Mouse (Mus musculus) embryonic facial prominence, embryonic 15.5 days (tissue): ENCODE measurements around the gene Ift88. TPM values are rescaled to one million over a fixed set of nuclear protein-coding genes. Genes with fewer than 3 reads are reported as not detected.

Experiments used
- ATAC-seq: fragments of 200-750 bp; cut with Nextera tagmentation; 2 replicates; pipeline ENCODE4 v1.8.0; 2017; ENCODE audit warnings: low read depth, moderate TSS enrichment; ENCODE audit not compliant: insufficient number of reproducible peaks, low FRiP score, low TSS enrichment
- H3K27ac ChIP-seq: fragments of 300-500 bp; sonication (generic); replicated peaks from 2 replicates; pipeline ENCODE4 v1.5.1; 2015; ENCODE audit warnings: mild to moderate bottlenecking, inconsistent platforms
- H3K27me3 ChIP-seq: fragments of 300-500 bp; sonication (generic); 2 replicates; pipeline ENCODE4 v1.6.1; 2015; ENCODE audit warnings: inconsistent platforms
- H3K36me3 ChIP-seq: fragments of 300-500 bp; sonication (generic); 2 replicates; pipeline ENCODE4 v1.6.1; 2015; ENCODE audit warnings: mild to moderate bottlenecking, inconsistent platforms
- H3K4me1 ChIP-seq: fragments of 300-500 bp; sonication (generic); 2 replicates; pipeline ENCODE4 v1.6.1; 2015; ENCODE audit warnings: inconsistent platforms
- H3K4me2 ChIP-seq: fragments of 300-500 bp; sonication (generic); replicated peaks from 2 replicates; pipeline ENCODE4 v1.6.1; 2015; ENCODE audit warnings: mild to moderate bottlenecking, inconsistent platforms
- H3K4me3 ChIP-seq: fragments of 300-500 bp; sonication (generic); replicated peaks from 2 replicates; pipeline ENCODE4 v1.5.1; 2015; ENCODE audit warnings: mild to moderate bottlenecking, inconsistent platforms
- H3K9ac ChIP-seq: fragments of 300-500 bp; sonication (generic); 2 replicates; pipeline ENCODE4 v1.6.1; 2015; ENCODE audit warnings: inconsistent platforms
- H3K9me3 ChIP-seq: fragments of 300-500 bp; sonication (generic); replicated peaks from 2 replicates; pipeline ENCODE4 v1.6.1; 2016; ENCODE audit warnings: inconsistent platforms
- WGBS: fragments of 180-500 bp; shearing (Covaris S2); methylation state at CpG from one replicate; pipeline ENCODE4 v1.1.7; 2015; 5-methylcytosine and 5-hydroxymethylcytosine counted together
- polyA plus RNA-seq: library from polyadenylated mRNA; unstranded; fragments of >200 nt; fragmentation: Nextera tagmentation; extraction: Ambion mirVana; gene quantifications from 2 replicates; pipeline ENCODE4 v1.2.1, GENCODE M21; 2015

The Ift88 gene
- polyA plus RNA-seq, 1 experiment from 2014 or later, result 19.1 TPM

DNA sequence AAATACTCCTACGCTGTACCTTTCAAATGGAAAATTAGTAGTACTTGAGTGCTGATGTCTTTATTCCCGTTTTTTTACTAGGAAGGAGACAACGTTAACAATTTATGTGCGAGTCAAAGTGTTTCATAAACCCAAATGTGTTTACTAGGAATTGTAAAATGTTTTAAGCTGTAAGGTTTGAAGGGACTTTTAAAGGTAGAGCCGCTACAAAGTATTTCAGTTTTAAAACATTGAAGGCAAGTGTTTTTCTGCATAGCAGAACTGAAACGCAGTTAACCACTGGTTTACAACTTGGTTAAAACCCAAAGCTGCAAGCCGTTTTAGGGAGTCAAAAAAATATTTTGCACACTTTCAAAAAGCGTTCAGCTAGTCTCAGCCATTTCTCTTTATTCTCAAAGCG lies 99.9 kb downstream of the Ift88 start:
- WGBS, result 80% methylated on average over 9 of the region's 9 CpGs

DNA sequence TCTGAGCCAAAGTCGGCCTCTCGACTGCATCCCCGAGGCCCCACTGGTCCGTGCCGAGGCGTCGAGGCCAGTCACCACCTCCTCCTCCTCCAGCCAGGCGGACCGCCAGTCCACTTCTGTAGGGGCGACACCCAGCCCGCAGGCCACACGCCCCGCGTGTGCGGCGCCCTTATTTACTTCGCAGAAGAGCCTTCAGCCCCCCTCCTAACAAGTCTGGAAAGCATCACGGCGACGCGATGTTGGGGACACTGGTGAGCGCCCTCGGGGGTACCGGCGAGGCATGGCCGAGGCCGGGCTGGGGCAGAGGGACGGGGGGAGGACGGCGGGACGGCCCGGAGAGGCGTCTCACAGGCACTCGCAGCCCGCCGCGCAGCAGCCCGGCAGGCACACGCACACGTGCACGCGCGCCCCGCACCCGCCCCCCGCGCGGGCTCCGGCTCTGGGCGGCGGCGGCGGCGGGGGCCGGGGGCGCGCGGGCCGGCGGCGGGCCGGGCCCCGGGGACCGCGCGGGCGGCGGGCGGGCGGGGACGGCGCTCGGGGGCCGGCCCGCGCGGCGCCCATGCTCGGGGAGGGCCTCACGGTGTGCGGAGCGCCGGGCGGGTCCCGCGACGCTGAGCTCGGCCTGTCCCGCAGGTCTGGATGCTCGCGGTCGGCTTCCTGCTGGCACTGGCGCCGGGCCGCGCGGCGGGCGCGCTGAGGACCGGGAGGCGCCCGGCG lies 101.0 kb downstream of the Ift88 start, which contains the start of gene Il17d:
Gene Il17d, plus strand, starts transcription at position 107 of the 717 bp plus-strand sequence.
- Histone ChIP-seq H3K9ac (peak within 1 kb of the TSS; percentile 48), H3K4me3 (peak within 1 kb of the TSS; percentile 75), H3K4me2 (peak within 1 kb of the TSS; percentile 93), H3K4me1 (peaks cover 11% of the 10 kb centered on the region; the same call in 1 of the 2 replicates), H3K36me3 (no peaks in the 10 kb centered on the region), H3K27me3 (no peaks in the 10 kb centered on the region), H3K27ac (peak within 1 kb of the TSS; percentile 71), H3K9me3 (no peaks in the 10 kb centered on the region)
- ATAC-seq, result peak; percentile 3; the same call in 1 of the 2 replicates
- WGBS, result under 1% methylated on average over 68 of the region's 104 CpGs

More for the DNA sequence above, 99.9 kb downstream of the Ift88 start:
- ATAC-seq, result no peak
- Histone ChIP-seq H3K36me3 (no peaks in the 10 kb centered on the region), H3K27ac (no peak overlapping the region), H3K27me3 (no peaks in the 10 kb centered on the region), H3K4me2 (no peak overlapping the region), H3K9me3 (no peaks in the 10 kb centered on the region), H3K9ac (no peak overlapping the region), H3K4me1 (peaks cover 11% of the 10 kb centered on the region; the same call in 1 of the 2 replicates), H3K4me3 (no peak overlapping the region)

DNA sequence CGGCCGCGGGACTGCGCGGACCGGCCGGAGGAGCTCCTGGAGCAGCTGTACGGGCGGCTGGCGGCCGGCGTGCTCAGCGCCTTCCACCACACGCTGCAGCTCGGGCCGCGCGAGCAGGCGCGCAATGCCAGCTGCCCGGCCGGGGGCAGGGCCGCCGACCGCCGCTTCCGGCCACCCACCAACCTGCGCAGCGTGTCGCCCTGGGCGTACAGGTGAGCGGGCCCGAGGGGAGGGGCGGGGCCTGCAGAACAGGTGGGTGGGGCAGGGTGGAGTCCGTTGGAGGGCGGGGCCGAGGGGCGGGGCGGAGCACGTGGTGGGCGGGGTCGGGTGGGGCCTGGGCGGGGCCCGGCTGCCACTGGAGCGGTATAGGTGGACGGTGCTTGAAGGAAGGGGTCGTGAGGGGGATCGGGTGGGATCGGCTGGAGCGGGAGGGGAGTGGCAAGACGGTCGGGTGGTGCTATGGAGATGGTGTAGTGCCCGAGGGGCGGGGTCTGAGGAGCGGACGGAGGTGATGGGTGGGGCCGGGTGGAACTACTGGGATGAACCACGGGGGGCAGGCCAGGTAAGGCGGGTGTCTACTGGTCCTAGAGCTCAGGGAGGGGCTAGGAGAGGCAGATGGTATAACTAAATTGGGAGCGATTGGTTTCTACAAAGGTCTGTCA lies 101.7 kb downstream of the Ift88 start:
- peak overlapping the region; percentile 71 for H3K27ac ChIP-seq
- H3K9ac ChIP-seq, result peak overlapping the region; percentile 48
- H3K36me3 ChIP-seq, result no peaks in the 10 kb centered on the region
- no peaks in the 10 kb centered on the region for H3K9me3 ChIP-seq
- peak; percentile 87 for ATAC-seq
- H3K4me1 ChIP-seq, result peaks cover 11% of the 10 kb centered on the region; the same call in 1 of the 2 replicates
- peak overlapping the region; percentile 93 for H3K4me2 ChIP-seq
- H3K27me3 ChIP-seq, result no peaks in the 10 kb centered on the region
- 2% methylated on average over 60 of the region's 60 CpGs for WGBS
- H3K4me3 ChIP-seq, result peak overlapping the region; percentile 75

DNA sequence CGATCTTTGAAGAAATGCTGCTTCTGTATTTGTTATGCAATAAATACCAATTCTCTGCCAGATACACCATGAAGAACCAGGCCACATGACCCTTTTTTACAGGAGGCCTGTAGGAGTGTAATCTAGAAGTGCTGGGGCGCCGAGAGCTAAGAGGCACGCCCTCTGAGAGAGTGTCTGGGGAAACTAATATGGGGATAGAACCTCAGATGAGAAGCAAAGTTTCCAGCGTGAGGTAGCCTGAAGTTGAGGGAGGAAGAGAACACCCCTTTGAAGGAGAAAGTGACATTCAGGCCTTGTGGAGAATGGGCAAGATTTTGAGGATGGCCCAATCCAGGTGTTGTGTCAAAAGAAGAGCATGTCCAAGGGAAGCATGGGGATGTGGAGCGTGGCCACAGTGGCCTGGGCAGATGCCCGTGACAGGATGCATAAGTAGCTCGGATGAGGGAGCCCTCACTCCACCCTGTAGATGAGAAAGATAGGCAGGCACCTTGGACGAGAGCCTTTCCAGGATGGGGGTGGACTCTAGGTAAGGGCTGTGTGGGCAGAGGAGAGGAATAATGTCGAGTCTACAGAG lies 102.3 kb downstream of the Ift88 start:
- ATAC-seq, result no peak
- H3K9ac ChIP-seq, result no peak overlapping the region
- no peak overlapping the region for H3K27ac ChIP-seq
- H3K4me2 ChIP-seq, result peak overlapping the region; percentile 93
- H3K4me1 ChIP-seq, result peaks cover 11% of the 10 kb centered on the region; the same call in 1 of the 2 replicates
- peak overlapping the region; percentile 75 for H3K4me3 ChIP-seq
- no peaks in the 10 kb centered on the region for H3K9me3 ChIP-seq
- H3K36me3 ChIP-seq, result no peaks in the 10 kb centered on the region
- 54% methylated on average over 10 of the region's 10 CpGs for WGBS
- H3K27me3 ChIP-seq, result no peaks in the 10 kb centered on the region

DNA sequence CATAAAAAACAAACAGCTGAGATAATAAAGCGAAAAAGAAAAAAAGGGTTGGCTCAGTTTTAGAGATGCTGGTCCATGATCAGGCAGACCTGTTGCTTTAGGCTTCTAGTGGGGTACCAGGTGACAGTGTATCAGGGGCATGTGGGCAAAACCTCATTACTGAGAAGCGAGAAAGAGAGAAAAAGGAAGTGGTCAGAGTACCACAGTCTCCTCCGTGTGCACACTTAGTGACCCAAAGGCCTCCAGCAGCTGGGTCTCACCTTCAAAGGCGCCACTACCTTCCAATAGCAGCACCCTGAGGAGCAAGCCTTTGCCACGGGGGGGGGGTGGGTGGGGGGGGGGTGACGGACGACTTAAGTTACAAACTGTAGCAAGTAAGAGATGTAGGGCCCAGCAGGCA lies 103.3 kb downstream of the Ift88 start:
- H3K9me3 ChIP-seq, result no peaks in the 10 kb centered on the region
- WGBS, result 45% methylated on average over 7 of the region's 7 CpGs
- no peak for ATAC-seq

DNA sequence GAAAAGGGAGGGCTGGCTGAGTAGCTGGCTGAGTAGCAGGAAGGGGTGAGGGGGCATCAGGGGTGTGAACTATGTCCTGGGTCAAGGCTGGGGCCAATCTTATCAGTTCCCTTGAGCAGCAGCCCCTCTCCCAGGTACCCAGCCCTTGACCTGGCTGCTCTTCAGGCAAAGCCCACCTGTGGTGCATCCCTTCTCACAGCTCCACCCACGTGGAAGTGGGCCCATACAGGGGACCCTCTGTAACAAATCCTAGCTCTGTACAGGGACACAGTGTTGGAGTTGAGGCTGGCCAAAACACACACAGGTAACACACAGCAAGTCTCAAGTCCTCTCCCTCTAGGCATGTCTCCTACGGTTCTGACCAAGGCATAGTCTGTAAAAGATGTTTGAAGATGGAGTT lies 103.7 kb downstream of the Ift88 start:
- Histone ChIP-seq H3K4me2 (no peak overlapping the region), H3K36me3 (no peaks in the 10 kb centered on the region), H3K27ac (no peak overlapping the region), H3K9me3 (no peaks in the 10 kb centered on the region), H3K9ac (no peak overlapping the region), H3K27me3 (no peaks in the 10 kb centered on the region), H3K4me1 (peaks cover 11% of the 10 kb centered on the region; the same call in 1 of the 2 replicates), H3K4me3 (no peak overlapping the region)
- 43% methylated on average over 2 of the region's 2 CpGs for WGBS
- no peak for ATAC-seq

More for the DNA sequence above, 103.3 kb downstream of the Ift88 start:
- H3K27ac ChIP-seq, result no peak overlapping the region
- no peaks in the 10 kb centered on the region for H3K27me3 ChIP-seq
- H3K4me3 ChIP-seq, result no peak overlapping the region
- no peak overlapping the region for H3K9ac ChIP-seq
- H3K4me2 ChIP-seq, result no peak overlapping the region
- no peaks in the 10 kb centered on the region for H3K36me3 ChIP-seq
- H3K4me1 ChIP-seq, result peaks cover 11% of the 10 kb centered on the region; the same call in 1 of the 2 replicates

DNA sequence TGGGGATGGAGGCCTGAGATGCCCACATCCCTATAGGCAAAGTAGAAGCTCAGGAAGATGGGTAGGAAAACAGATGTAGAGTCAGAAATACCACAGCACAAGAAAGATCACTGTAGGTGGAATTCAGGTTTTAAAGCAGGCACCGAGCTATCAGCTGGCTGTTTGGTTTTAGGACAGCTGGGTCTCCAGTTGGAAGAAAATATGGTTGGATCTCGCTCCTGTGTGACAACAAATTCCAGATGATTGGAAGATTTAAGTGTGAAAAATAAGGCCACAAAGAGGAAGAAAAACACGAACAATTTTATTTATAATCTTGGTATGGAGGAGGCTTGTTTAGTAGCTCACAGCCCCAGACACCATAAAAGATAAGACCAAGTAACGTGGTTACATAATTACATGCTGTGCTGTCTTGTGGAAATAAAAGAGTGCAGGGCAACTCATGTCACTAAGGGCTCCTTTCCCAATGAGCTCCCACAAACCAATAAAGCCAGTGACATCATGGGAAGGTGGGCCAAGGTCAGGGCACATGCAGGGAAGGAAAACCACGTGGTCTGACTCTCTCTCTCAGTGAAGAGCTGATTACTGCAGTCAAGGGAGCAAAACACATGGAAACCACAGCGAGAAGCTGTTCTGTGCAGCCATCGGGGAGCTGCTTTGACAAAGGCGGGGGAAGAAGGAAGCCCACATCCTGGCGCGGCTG lies 105.4 kb downstream of the Ift88 start:
- 58% methylated on average over 10 of the region's 10 CpGs for WGBS
- Histone ChIP-seq H3K9ac (no peak overlapping the region), H3K4me3 (no peak overlapping the region), H3K27ac (no peak overlapping the region), H3K27me3 (no peaks in the 10 kb centered on the region; the same call in 1 of the 2 replicates), H3K36me3 (no peaks in the 10 kb centered on the region), H3K4me2 (no peak overlapping the region), H3K4me1 (peaks cover 17% of the 10 kb centered on the region), H3K9me3 (no peaks in the 10 kb centered on the region)
- no peak for ATAC-seq

DNA sequence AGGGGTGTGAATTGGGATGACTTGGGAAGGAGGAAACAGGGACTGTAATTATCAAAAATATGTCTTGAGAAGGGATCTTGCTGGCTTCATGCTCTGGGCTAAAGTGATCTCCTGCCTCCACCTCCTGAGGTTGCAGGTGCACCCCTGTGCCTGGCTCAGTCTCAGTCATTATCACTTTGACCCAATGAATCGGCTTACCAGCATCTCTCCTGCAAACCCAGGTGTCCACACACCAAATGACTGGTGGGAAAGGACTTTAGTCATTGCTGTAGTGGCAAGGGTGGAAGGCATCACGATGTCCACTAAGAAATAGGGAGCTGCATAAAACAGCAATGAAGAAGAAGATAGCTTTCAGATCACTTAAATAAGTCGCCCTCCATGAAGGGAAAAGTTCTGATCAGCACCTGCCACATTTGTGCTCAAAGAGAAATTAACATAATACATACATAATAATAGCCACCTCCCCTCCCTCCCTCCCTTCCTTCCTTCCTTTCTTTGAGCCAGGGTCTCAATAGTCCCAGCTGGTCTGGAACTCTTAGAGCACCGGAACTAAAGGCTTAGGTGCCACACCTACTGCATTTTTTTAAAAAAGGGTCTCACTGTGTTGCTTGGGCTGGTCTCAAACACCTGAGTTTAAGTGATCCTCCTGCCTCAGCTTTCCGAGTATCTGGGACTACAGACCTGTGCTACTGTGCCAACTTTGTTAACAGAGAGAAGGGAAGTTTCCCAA lies 106.1 kb downstream of the Ift88 start:
- WGBS, result 62% methylated on average over 5 of the region's 5 CpGs
- Histone ChIP-seq H3K27me3 (no peaks in the 10 kb centered on the region; the same call in 1 of the 2 replicates), H3K9ac (no peak overlapping the region), H3K4me1 (peaks cover 20% of the 10 kb centered on the region), H3K27ac (no peak overlapping the region), H3K36me3 (no peaks in the 10 kb centered on the region), H3K4me3 (no peak overlapping the region), H3K9me3 (no peaks in the 10 kb centered on the region), H3K4me2 (no peak overlapping the region)
- ATAC-seq, result no peak

DNA sequence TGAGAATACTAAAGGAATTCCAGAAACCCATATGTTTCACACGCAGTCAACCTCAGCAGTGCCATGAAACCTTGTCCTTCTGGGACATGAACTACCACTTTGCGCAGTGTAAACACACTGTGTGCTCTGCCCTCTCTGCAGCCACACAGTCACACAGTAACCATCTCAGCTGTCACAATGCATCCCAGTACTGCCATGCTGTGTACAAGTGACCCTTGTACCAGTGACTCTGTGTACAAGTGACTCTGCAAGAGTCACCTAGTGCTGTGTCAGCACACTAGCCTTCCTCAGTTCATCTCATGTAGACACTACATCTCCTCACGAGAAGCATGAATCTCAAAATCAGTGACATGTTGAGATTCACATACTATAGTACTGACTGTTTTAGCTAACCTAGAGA lies 108.7 kb downstream of the Ift88 start:
- no peak overlapping the region for H3K4me3 ChIP-seq
- H3K4me2 ChIP-seq, result no peak overlapping the region
- ATAC-seq, result no peak
- H3K36me3 ChIP-seq, result no peaks in the 10 kb centered on the region
- no peak overlapping the region for H3K27ac ChIP-seq
- no peaks in the 10 kb centered on the region for H3K9me3 ChIP-seq
- 85% methylated on average over 3 of the region's 3 CpGs for WGBS
- no peaks in the 10 kb centered on the region; the same call in 1 of the 2 replicates for H3K27me3 ChIP-seq
- H3K4me1 ChIP-seq, result peaks cover 31% of the 10 kb centered on the region
- no peak overlapping the region for H3K9ac ChIP-seq

DNA sequence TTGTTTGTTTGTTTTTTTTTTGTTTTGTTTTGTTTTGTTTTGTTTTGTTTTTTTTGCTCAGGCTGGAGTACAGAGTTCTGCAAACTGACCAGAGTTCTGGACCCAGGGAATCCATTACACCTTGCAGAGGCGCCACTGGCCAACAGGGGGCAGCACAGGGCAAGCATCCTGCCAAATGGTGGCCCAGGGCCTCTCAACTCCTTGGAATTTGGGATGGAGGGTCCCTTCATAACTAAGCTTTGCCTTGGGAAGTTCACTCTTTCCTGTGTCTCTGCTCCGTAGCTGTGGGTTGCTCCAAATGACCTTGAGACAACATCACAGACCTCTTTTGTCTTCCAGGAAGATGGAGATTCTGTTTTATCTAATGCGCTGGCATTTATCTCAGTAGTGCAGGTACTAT lies 109.4 kb downstream of the Ift88 start:
- H3K27me3 ChIP-seq, result no peaks in the 10 kb centered on the region; the same call in 1 of the 2 replicates

More for the DNA sequence above, 109.4 kb downstream of the Ift88 start:
- Histone ChIP-seq H3K27ac (no peak overlapping the region), H3K9me3 (no peaks in the 10 kb centered on the region), H3K36me3 (no peaks in the 10 kb centered on the region), H3K9ac (no peak overlapping the region), H3K4me1 (peaks cover 37% of the 10 kb centered on the region), H3K4me3 (no peak overlapping the region), H3K4me2 (no peak overlapping the region)
- ATAC-seq, result no peak
- 43% methylated on average over 3 of the region's 3 CpGs for WGBS
